Mouse (Mus musculus): ENCODE measurements around the gene Gm21885. TPM values are rescaled to one million over a fixed set of nuclear protein-coding genes. Genes with fewer than 3 reads are reported as not detected.

Gene Gm21885
- total RNA-seq, 2 experiments from 2014 or later, result not detected

DNA sequence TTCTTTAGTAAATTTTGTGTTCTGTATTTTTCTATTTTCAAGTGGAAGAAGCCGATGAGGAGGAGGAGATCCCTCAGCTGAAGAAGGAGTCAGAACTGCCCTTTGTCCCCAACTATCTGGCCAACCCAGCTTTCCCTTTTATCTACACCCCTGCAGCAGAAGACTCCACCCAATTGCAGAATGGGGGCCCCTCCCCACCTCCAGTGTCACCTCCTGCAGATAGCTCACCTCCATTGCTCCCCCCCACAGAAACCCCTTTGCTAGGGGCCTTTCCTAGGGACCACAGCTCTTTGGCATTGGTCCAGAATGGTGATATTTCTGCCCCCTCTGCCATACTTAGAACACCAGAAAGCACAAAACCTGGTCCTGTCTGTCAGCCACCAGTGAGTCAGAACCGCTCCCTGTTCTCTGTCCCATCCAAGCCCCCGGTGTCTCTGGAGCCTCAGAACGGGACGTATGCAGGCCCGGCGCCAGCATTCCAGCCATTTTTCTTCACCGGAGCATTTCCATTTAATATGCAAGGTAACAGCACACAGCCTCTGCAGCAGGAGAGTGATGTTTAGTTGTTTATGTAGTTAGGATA, 52.8 kb downstream of the Gm21885 start:
- no peak for DNase-seq (ENCODE audit: extremely low spot score in 1 of 2, low spot score in 2 of 2)
- intact Hi-C loops (cut with DNase I), result loop anchor here (5.0 kb wide), 1 partner anchor 213 kb away; the partner anchor contains the start of gene Rsad1

Other genes with a start within 250 kb of the Gm21885 start
- 10 to 100 TPM; 29.9 to 30.9 TPM for gene Tob1, start 70.4 kb upstream of the Gm21885 start, total RNA-seq (2021)
- gene Wfikkn2, start 35.9 kb upstream of the Gm21885 start, total RNA-seq (2021), result 1 to 10 TPM; 1.0 to 1.3 TPM
- gene Luc7l3, start 40.1 kb downstream of the Gm21885 start, total RNA-seq (2021), result 100 to 1,000 TPM; 125 to 131 TPM
- gene Ankrd40, start 46.1 kb downstream of the Gm21885 start, total RNA-seq (2021), result 10 to 100 TPM; 73.3 to 75.7 TPM
- 1 to 10 TPM; 1.6 to 2.1 TPM for gene Abcc3, start 111.1 kb downstream of the Gm21885 start, total RNA-seq (2021)
- gene Cacna1g, start 192.3 kb downstream of the Gm21885 start, total RNA-seq (2021), result 100 to 1,000 TPM; 143 to 151 TPM
- gene Spata20, start 204.3 kb downstream of the Gm21885 start, total RNA-seq (2021), result 1 to 10 TPM in 1 of 2 experiments, under 1 TPM in 1; 0.92 to 1.5 TPM
- gene Epn3, start 218.1 kb downstream of the Gm21885 start, total RNA-seq (2021), result 1 to 10 TPM; 1.6 to 1.8 TPM
- 1 to 10 TPM; 1.4 to 1.6 TPM for gene Mycbpap, start 239.9 kb downstream of the Gm21885 start, total RNA-seq (2021)

Data from left cerebral cortex, postnatal 10 days (tissue).